Mouse (Mus musculus) heart, embryonic 11.5 days (tissue): ENCODE results near the gene Gria1. TPM values are rescaled to one million over a fixed set of nuclear protein-coding genes. Genes with fewer than 3 reads are reported as not detected.

Source experiments
- ATAC-seq: fragments of 200-750 bp; cut with Nextera tagmentation; replicated peaks from 2 replicates; pipeline ENCODE4 v1.8.0; 2017; ENCODE audit warnings: moderate library complexity; ENCODE audit not compliant: insufficient number of reproducible peaks, low FRiP score, low TSS enrichment
- H3K27ac ChIP-seq: fragments of 300-500 bp; sonication (generic); 2 replicates; pipeline ENCODE4 v1.5.1; 2014; ENCODE audit warnings: mild to moderate bottlenecking, low read depth, low read length
- H3K27me3 ChIP-seq: fragments of 300-500 bp; sonication (generic); 2 replicates; pipeline ENCODE4 v1.6.1; 2014; ENCODE audit warnings: mild to moderate bottlenecking, low read length, mixed read lengths; ENCODE audit not compliant: control insufficient read depth, insufficient read depth
- H3K36me3 ChIP-seq: fragments of 300-500 bp; sonication (generic); 2 replicates; pipeline ENCODE4 v1.6.1; 2014; ENCODE audit warnings: mild to moderate bottlenecking, low read length, moderate library complexity, mixed read lengths; ENCODE audit not compliant: control insufficient read depth, insufficient read depth
- H3K4me1 ChIP-seq: fragments of 300-500 bp; sonication (generic); 2 replicates; pipeline ENCODE4 v1.6.1; 2014; ENCODE audit warnings: low read length; ENCODE audit not compliant: control insufficient read depth, insufficient read depth
- H3K4me2 ChIP-seq: fragments of 300-500 bp; sonication (generic); 2 replicates; pipeline ENCODE4 v1.6.1; 2014; ENCODE audit warnings: mild to moderate bottlenecking, moderate library complexity
- H3K4me3 ChIP-seq: fragments of 300-500 bp; sonication (generic); 2 replicates; pipeline ENCODE4 v1.5.1; 2014; ENCODE audit warnings: low read depth, low read length
- H3K9ac ChIP-seq: fragments of 300-500 bp; sonication (generic); 2 replicates; pipeline ENCODE4 v1.6.1; 2014; ENCODE audit warnings: mild to moderate bottlenecking, low read depth, low read length, moderate library complexity
- H3K9me3 ChIP-seq: fragments of 300-500 bp; sonication (generic); replicated peaks from 2 replicates; pipeline ENCODE4 v1.6.1; 2016; ENCODE audit warnings: low read length; ENCODE audit not compliant: control insufficient read depth
- WGBS: fragments of 180-500 bp; shearing (Covaris S2); extraction: QIAGEN DNeasy Blood & Tissue Kit; methylation state at CpG from one replicate; pipeline ENCODE4 v1.1.7; 2014; ENCODE audit not compliant: insufficient replicate concordance; 5-methylcytosine and 5-hydroxymethylcytosine counted together
- polyA plus RNA-seq: library from polyadenylated mRNA; unstranded; fragments of >200 nt; fragmentation: Nextera tagmentation; extraction: Ambion mirVana; gene quantifications from 2 replicates; pipeline ENCODE4 v1.2.1, GENCODE M21; 2014

Gria1 gene
- polyA plus RNA-seq, 1 experiment from 2014 or later: 1.1 TPM

DNA sequence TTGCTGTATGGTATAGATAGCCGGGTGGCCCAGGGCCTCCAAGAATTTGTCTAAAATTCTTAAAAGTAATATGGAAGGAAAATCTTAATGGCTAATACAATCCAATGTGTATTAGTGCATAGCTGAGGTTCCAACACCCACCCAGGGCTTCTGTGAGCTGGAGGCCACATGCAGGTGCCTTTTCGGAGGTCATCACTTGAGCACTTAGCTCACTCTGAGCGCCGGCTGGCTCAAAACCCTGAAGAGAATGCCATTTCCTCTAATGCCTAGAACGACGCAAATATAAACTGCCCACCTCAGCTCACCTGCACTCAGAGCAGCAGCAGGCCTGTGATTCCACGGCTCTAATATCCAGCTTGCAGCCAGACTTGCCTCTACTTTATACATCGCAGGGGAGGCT is 148.9 kb downstream of the Gria1 start:
- WGBS: 87% methylated on average over 8 of the region's 8 CpGs
- no peaks in the 10 kb centered on the region for H3K9me3 ChIP-seq
- H3K27me3 ChIP-seq: no peaks in the 10 kb centered on the region

DNA sequence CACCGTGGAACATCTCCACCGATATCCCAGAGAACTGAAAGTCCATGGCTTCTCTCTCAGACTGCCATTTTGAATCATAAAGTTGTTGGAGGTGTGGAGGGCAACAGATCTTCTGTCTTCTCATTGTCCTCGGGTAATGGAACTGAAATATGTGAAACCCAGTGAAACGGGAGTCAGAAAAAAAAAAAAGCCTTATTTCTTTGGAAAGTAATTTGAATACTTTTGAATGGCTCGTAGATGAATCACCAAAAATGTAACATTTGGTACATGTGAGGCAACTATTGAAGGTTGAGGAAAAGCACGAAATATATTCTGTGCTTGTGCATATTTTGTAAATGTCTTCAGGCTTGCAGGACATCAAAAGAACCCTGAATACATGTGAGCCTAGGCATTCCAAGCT is 151.7 kb downstream of the Gria1 start:
- no peaks in the 10 kb centered on the region for H3K9me3 ChIP-seq
- 86% methylated on average over 6 of the region's 6 CpGs for WGBS
- no peak for ATAC-seq
- H3K4me3 ChIP-seq: no peak overlapping the region
- H3K27ac ChIP-seq: no peak overlapping the region
- H3K4me2 ChIP-seq: no peak overlapping the region
- H3K36me3 ChIP-seq: no peaks in the 10 kb centered on the region
- no peak overlapping the region for H3K9ac ChIP-seq
- H3K4me1 ChIP-seq: no peaks in the 10 kb centered on the region
- no peaks in the 10 kb centered on the region for H3K27me3 ChIP-seq

More for the DNA sequence above, 148.9 kb downstream of the Gria1 start:
- Histone ChIP-seq H3K36me3 (no peaks in the 10 kb centered on the region), H3K4me1 (no peaks in the 10 kb centered on the region), H3K27ac (no peak overlapping the region), H3K4me2 (no peak overlapping the region), H3K4me3 (no peak overlapping the region), H3K9ac (no peak overlapping the region)
- no peak for ATAC-seq

DNA sequence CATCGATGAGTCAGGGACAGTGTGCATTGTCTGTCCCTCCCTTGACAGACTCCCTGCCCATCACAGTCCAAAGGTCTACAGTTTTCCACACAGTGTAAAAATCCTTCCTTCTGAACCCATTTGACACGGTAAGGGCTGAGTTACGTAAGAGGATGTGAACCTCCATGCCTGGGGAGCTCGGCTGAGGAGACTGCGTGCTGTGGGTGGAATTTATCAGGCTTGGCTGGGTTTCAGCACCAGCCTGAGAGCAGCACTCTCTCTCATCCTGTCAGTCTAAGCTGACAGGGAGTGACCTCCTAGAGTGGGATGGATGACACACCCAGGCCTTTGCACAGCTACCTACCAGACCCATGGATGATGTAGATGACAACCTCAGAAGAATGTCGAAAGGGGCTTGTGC is 158.9 kb downstream of the Gria1 start:
- H3K4me2 ChIP-seq: no peak overlapping the region
- no peaks in the 10 kb centered on the region for H3K36me3 ChIP-seq
- no peaks in the 10 kb centered on the region for H3K27me3 ChIP-seq
- H3K9me3 ChIP-seq: no peaks in the 10 kb centered on the region
- H3K9ac ChIP-seq: no peak overlapping the region
- H3K4me3 ChIP-seq: no peak overlapping the region
- H3K4me1 ChIP-seq: no peaks in the 10 kb centered on the region
- no peak for ATAC-seq
- no peak overlapping the region for H3K27ac ChIP-seq
- WGBS: 61% methylated on average over 6 of the region's 6 CpGs

DNA sequence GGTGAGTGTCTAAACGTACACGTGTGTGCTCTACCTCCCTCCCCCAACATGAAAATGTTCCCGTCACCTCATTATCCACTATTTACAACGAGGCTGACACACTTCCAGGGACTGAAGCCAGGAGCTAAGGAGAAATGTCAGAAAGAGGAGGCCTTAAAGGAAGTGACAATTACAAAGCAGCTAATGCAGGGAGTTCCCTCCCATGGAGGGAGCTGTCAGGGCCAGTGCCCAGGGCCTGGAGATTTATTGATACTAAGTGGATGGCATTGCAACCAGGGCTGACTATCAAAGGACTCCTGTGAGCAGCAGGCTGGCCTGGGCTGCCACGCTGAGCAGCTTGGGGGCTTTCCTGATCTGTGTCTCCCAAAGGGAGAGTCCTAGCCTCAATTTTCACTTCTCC is 163.0 kb downstream of the Gria1 start:
- no peaks in the 10 kb centered on the region for H3K9me3 ChIP-seq
- H3K9ac ChIP-seq: no peak overlapping the region
- no peak overlapping the region for H3K4me3 ChIP-seq
- H3K4me1 ChIP-seq: no peaks in the 10 kb centered on the region
- no peaks in the 10 kb centered on the region for H3K27me3 ChIP-seq
- no peak for ATAC-seq
- no peaks in the 10 kb centered on the region for H3K36me3 ChIP-seq
- no peak overlapping the region for H3K4me2 ChIP-seq
- no peak overlapping the region for H3K27ac ChIP-seq
- 55% methylated on average over 5 of the region's 5 CpGs for WGBS

DNA sequence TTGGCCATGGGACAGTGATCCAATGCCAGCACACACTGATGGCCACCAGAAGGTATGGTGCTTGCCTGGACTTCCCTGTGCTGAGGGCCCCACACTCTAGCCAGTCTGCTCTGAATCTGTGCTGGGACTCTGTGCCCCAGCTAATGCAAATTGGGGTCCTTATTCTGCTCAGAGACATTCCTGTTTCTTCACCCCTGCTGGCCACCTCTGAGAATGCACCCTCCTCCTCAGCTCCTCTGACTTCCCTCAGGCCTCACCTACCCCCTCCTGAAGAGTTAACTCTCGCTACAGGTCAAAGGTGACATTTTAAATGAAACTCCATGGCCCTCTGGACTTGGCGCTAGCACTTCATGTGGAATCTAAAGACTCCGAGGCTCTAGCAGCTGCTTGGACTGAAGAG is 165.4 kb downstream of the Gria1 start:
- WGBS: 37% methylated on average over 3 of the region's 3 CpGs
- Histone ChIP-seq H3K36me3 (no peaks in the 10 kb centered on the region), H3K4me2 (no peak overlapping the region), H3K27ac (no peak overlapping the region), H3K9ac (no peak overlapping the region), H3K4me3 (no peak overlapping the region), H3K9me3 (no peaks in the 10 kb centered on the region), H3K4me1 (no peaks in the 10 kb centered on the region), H3K27me3 (no peaks in the 10 kb centered on the region)
- ATAC-seq: no peak

DNA sequence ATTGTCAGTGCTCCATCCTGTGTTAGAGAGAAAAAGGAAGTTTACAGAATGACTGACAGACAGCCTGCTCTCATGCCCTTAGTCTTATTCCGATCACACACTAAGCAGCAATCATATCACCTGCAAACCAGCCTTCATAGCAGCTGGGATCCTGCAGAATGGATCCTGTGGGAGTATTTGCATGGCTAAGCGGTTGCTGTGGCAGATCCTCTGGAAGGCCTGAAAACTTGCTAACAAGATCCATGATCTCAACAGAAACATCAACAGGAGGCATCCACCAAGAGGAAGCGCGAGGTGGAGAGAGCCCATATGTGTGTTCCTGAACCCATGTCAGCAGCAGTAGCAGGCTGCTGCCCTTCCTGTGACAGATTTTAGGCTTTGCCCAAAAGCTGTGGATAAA is 173.0 kb downstream of the Gria1 start:
- no peak for ATAC-seq

DNA sequence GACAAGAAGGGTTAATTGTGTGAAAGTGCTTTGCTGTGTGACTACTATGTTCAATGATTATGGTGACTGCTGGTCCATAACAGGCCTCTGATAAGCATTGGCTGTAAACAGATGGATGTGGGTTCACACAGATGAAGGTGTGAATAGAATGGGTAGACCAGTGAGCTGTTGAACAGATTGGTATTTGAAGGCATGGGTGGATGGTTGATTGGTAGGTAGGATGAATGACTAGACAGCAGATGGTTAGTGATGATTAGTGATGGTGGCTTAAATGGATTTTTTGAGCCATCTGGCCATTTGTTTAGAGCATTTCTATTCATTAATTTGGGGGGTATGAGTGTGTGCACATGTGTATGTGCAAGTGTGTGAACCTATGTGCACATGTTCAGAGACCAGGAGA is 173.9 kb downstream of the Gria1 start:
- no peaks in the 10 kb centered on the region for H3K4me1 ChIP-seq
- no peaks in the 10 kb centered on the region for H3K27me3 ChIP-seq
- H3K4me2 ChIP-seq: no peak overlapping the region
- no peak overlapping the region for H3K4me3 ChIP-seq
- H3K27ac ChIP-seq: no peak overlapping the region
- no peak for ATAC-seq
- no peaks in the 10 kb centered on the region for H3K9me3 ChIP-seq
- no peak overlapping the region for H3K9ac ChIP-seq
- no peaks in the 10 kb centered on the region for H3K36me3 ChIP-seq

More for the DNA sequence above, 173.0 kb downstream of the Gria1 start:
- Histone ChIP-seq H3K9ac (no peak overlapping the region), H3K4me3 (no peak overlapping the region), H3K27ac (no peak overlapping the region), H3K4me2 (no peak overlapping the region), H3K4me1 (no peaks in the 10 kb centered on the region), H3K9me3 (no peaks in the 10 kb centered on the region), H3K36me3 (no peaks in the 10 kb centered on the region), H3K27me3 (no peaks in the 10 kb centered on the region)
- 77% methylated on average over 4 of the region's 4 CpGs for WGBS

DNA sequence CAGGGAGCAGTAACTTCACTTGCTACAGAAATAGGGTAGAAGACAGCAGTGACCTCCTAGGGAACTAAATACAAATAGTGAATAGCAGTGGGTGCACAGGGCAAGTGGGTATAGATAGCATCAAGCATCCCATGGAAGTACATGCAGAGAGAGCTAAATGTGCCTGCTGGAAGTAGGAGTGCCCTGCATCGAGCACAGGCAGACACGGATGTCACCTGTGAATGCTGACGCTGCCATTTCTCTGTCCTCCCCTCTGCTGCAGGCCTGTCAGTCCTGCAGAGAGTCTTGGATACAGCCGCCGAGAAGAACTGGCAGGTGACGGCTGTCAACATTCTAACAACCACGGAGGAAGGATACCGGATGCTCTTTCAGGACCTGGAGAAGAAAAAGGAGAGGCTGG is 178.2 kb downstream of the Gria1 start:
- Histone ChIP-seq H3K9me3 (no peaks in the 10 kb centered on the region), H3K36me3 (no peaks in the 10 kb centered on the region), H3K27me3 (no peaks in the 10 kb centered on the region), H3K27ac (no peak overlapping the region), H3K4me1 (no peaks in the 10 kb centered on the region), H3K9ac (no peak overlapping the region), H3K4me3 (no peak overlapping the region), H3K4me2 (no peak overlapping the region)
- WGBS: 45% methylated on average over 8 of the region's 8 CpGs
- ATAC-seq: no peak

DNA sequence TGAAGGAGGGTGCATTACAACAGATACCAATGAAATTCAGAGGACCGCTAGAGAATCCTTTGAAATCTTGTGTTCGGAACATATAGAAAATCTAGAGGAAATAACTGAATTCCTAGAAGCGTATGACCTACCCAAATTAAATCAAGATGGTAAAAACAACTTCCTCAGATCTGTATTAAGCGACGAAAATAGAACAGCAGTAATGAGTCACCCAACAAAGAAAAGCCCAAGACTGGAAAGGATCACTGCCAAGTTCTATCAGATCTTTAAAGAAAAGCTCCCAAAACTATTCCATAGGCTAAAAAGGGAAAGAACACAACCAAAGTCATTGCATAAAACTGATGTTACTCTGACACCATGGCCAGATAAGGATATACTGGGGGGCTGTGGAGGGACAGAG is 183.6 kb downstream of the Gria1 start:
- no peak overlapping the region for H3K9ac ChIP-seq
- H3K27me3 ChIP-seq: no peaks in the 10 kb centered on the region
- no peaks in the 10 kb centered on the region for H3K4me1 ChIP-seq
- no peaks in the 10 kb centered on the region for H3K9me3 ChIP-seq
- H3K27ac ChIP-seq: no peak overlapping the region
- no peak overlapping the region for H3K4me2 ChIP-seq
- no peak overlapping the region for H3K4me3 ChIP-seq
- no peak for ATAC-seq
- WGBS: 85% methylated on average over 5 of the region's 5 CpGs
- H3K36me3 ChIP-seq: no peaks in the 10 kb centered on the region
